Mouse (Mus musculus): ENCODE results near the gene Map3k7cl. TPM values are rescaled to one million over a fixed set of nuclear protein-coding genes. Genes with fewer than 3 reads are reported as not detected.

The Map3k7cl gene
- 0.15 TPM in 1 of 2 replicates, not detected in the other for polyA plus RNA-seq (2014; fragmentation: Nextera tagmentation; extraction: Ambion mirVana)

GRCm38 (mm10) chr16:87552907-87553691 lies at the start of gene Map3k7cl:
TSS of gene Map3k7cl (plus strand) at chr16:87553330.
- H3K27me3 ChIP-seq (ENCODE audit: control insufficient read depth, insufficient read depth, low read length): no peaks in the 10 kb centered on the region
- no peaks in the 10 kb centered on the region for H3K9me3 ChIP-seq (ENCODE audit: control insufficient read depth, low read length)
- no peak within 1 kb of the TSS for H3K4me3 ChIP-seq (ENCODE audit: low read depth, low read length)
- no peak within 1 kb of the TSS for H3K9ac ChIP-seq (ENCODE audit: low read length)
- no peaks in the 10 kb centered on the region for H3K36me3 ChIP-seq (ENCODE audit: control insufficient read depth, insufficient read depth, low read length)
- no peak within 1 kb of the TSS for H3K27ac ChIP-seq (ENCODE audit: low read depth, low read length)
- no peak for ATAC-seq (replicated peaks; ENCODE audit: low FRiP score)
- WGBS: 89% methylated on average over 24 of the region's 24 CpGs
- no peak within 1 kb of the TSS for H3K4me2 ChIP-seq (ENCODE audit: low read depth, low read length, severe bottlenecking)
- no peaks in the 10 kb centered on the region for H3K4me1 ChIP-seq (replicated peaks; ENCODE audit: control insufficient read depth, insufficient read depth, low read length)
- DNase-seq (ENCODE audit: low spot score): no peak

- no peak for DNase-seq (ENCODE audit: low spot score)
- Histone ChIP-seq H3K9me3 (ENCODE audit: control insufficient read depth, low read length) (no peaks in the 10 kb centered on the region), H3K4me2 (ENCODE audit: low read depth, low read length, severe bottlenecking) (no peak overlapping the region), H3K4me1 (replicated peaks; ENCODE audit: control insufficient read depth, insufficient read depth, low read length) (no peaks in the 10 kb centered on the region), H3K9ac (ENCODE audit: low read length) (no peak overlapping the region), H3K27ac (ENCODE audit: low read depth, low read length) (no peak overlapping the region), H3K27me3 (ENCODE audit: control insufficient read depth, insufficient read depth, low read length) (no peaks in the 10 kb centered on the region), H3K4me3 (ENCODE audit: low read depth, low read length) (no peak overlapping the region), H3K36me3 (ENCODE audit: control insufficient read depth, insufficient read depth, low read length) (no peaks in the 10 kb centered on the region)
- WGBS: 79% methylated on average over 5 of the region's 5 CpGs
- no peak for ATAC-seq (replicated peaks; ENCODE audit: low FRiP score)
Measured at GRCm38 (mm10) chr16:87511706-87512105, 41.4 kb upstream of the Map3k7cl start.

- no peak for ATAC-seq (replicated peaks; ENCODE audit: low FRiP score)
- no peak for DNase-seq (ENCODE audit: low spot score)
- no peak overlapping the region for H3K9ac ChIP-seq (ENCODE audit: low read length)
- no peaks in the 10 kb centered on the region for H3K4me1 ChIP-seq (replicated peaks; ENCODE audit: control insufficient read depth, insufficient read depth, low read length)
- 95% methylated on average over 14 of the region's 14 CpGs for WGBS
- H3K27ac ChIP-seq (ENCODE audit: low read depth, low read length): no peak overlapping the region
- H3K36me3 ChIP-seq (ENCODE audit: control insufficient read depth, insufficient read depth, low read length): no peaks in the 10 kb centered on the region
- H3K27me3 ChIP-seq (ENCODE audit: control insufficient read depth, insufficient read depth, low read length): no peaks in the 10 kb centered on the region
- no peak overlapping the region for H3K4me3 ChIP-seq (ENCODE audit: low read depth, low read length)
- H3K9me3 ChIP-seq (ENCODE audit: control insufficient read depth, low read length): no peaks in the 10 kb centered on the region
- H3K4me2 ChIP-seq (ENCODE audit: low read depth, low read length, severe bottlenecking): no peak overlapping the region
Measured at GRCm38 (mm10) chr16:87512331-87512730, 40.8 kb upstream of the Map3k7cl start.

- ATAC-seq (replicated peaks; ENCODE audit: low FRiP score): no peak
- H3K36me3 ChIP-seq (ENCODE audit: control insufficient read depth, insufficient read depth, low read length): no peaks in the 10 kb centered on the region
- no peak overlapping the region for H3K27ac ChIP-seq (ENCODE audit: low read depth, low read length)
- H3K4me2 ChIP-seq (ENCODE audit: low read depth, low read length, severe bottlenecking): no peak overlapping the region
- H3K9me3 ChIP-seq (ENCODE audit: control insufficient read depth, low read length): no peaks in the 10 kb centered on the region
- no peaks in the 10 kb centered on the region for H3K27me3 ChIP-seq (ENCODE audit: control insufficient read depth, insufficient read depth, low read length)
- no peaks in the 10 kb centered on the region for H3K4me1 ChIP-seq (replicated peaks; ENCODE audit: control insufficient read depth, insufficient read depth, low read length)
- no peak overlapping the region for H3K4me3 ChIP-seq (ENCODE audit: low read depth, low read length)
- no peak overlapping the region for H3K9ac ChIP-seq (ENCODE audit: low read length)
- 93% methylated on average over 5 of the region's 5 CpGs for WGBS
- DNase-seq (ENCODE audit: low spot score): no peak
Measured at GRCm38 (mm10) chr16:87524228-87524627, 28.9 kb upstream of the Map3k7cl start.

- no peaks in the 10 kb centered on the region for H3K4me1 ChIP-seq (replicated peaks; ENCODE audit: control insufficient read depth, insufficient read depth, low read length)
- H3K4me3 ChIP-seq (ENCODE audit: low read depth, low read length): no peak overlapping the region
- DNase-seq (ENCODE audit: low spot score): no peak
- WGBS: 73% methylated on average over 8 of the region's 8 CpGs
- H3K4me2 ChIP-seq (ENCODE audit: low read depth, low read length, severe bottlenecking): no peak overlapping the region
- H3K9ac ChIP-seq (ENCODE audit: low read length): no peak overlapping the region
- H3K9me3 ChIP-seq (ENCODE audit: control insufficient read depth, low read length): no peaks in the 10 kb centered on the region
- H3K27ac ChIP-seq (ENCODE audit: low read depth, low read length): no peak overlapping the region
- no peak; the same call in 1 of the 2 replicates for ATAC-seq (replicated peaks; ENCODE audit: low FRiP score)
- H3K36me3 ChIP-seq (ENCODE audit: control insufficient read depth, insufficient read depth, low read length): no peaks in the 10 kb centered on the region
- H3K27me3 ChIP-seq (ENCODE audit: control insufficient read depth, insufficient read depth, low read length): no peaks in the 10 kb centered on the region
Measured at GRCm38 (mm10) chr16:87527553-87528249, 25.4 kb upstream of the Map3k7cl start.

GRCm38 (mm10) chr16:87528755-87529154 lies 24.4 kb upstream of the Map3k7cl start:
- 75% methylated on average over 10 of the region's 10 CpGs for WGBS
- Histone ChIP-seq H3K4me3 (ENCODE audit: low read depth, low read length) (no peak overlapping the region), H3K4me1 (replicated peaks; ENCODE audit: control insufficient read depth, insufficient read depth, low read length) (no peaks in the 10 kb centered on the region), H3K27ac (ENCODE audit: low read depth, low read length) (no peak overlapping the region), H3K4me2 (ENCODE audit: low read depth, low read length, severe bottlenecking) (no peak overlapping the region), H3K9me3 (ENCODE audit: control insufficient read depth, low read length) (no peaks in the 10 kb centered on the region), H3K27me3 (ENCODE audit: control insufficient read depth, insufficient read depth, low read length) (no peaks in the 10 kb centered on the region), H3K9ac (ENCODE audit: low read length) (no peak overlapping the region), H3K36me3 (ENCODE audit: control insufficient read depth, insufficient read depth, low read length) (no peaks in the 10 kb centered on the region)
- ATAC-seq (replicated peaks; ENCODE audit: low FRiP score): no peak
- DNase-seq (ENCODE audit: low spot score): no peak

- no peak overlapping the region for H3K27ac ChIP-seq (ENCODE audit: low read depth, low read length)
- no peaks in the 10 kb centered on the region for H3K27me3 ChIP-seq (ENCODE audit: control insufficient read depth, insufficient read depth, low read length)
- WGBS: 72% methylated on average over 2 of the region's 2 CpGs
- H3K9me3 ChIP-seq (ENCODE audit: control insufficient read depth, low read length): no peaks in the 10 kb centered on the region
- H3K4me3 ChIP-seq (ENCODE audit: low read depth, low read length): no peak overlapping the region
- H3K4me2 ChIP-seq (ENCODE audit: low read depth, low read length, severe bottlenecking): no peak overlapping the region
- no peak overlapping the region for H3K9ac ChIP-seq (ENCODE audit: low read length)
- no peaks in the 10 kb centered on the region for H3K4me1 ChIP-seq (replicated peaks; ENCODE audit: control insufficient read depth, insufficient read depth, low read length)
- no peaks in the 10 kb centered on the region for H3K36me3 ChIP-seq (ENCODE audit: control insufficient read depth, insufficient read depth, low read length)
- DNase-seq (ENCODE audit: low spot score): no peak
- ATAC-seq (replicated peaks; ENCODE audit: low FRiP score): no peak
Measured at GRCm38 (mm10) chr16:87548348-87548747, 4.8 kb upstream of the Map3k7cl start.

- no peak overlapping the region for H3K4me2 ChIP-seq (ENCODE audit: low read depth, low read length, severe bottlenecking)
- H3K27me3 ChIP-seq (ENCODE audit: control insufficient read depth, insufficient read depth, low read length): no peaks in the 10 kb centered on the region
- H3K4me1 ChIP-seq (replicated peaks; ENCODE audit: control insufficient read depth, insufficient read depth, low read length): no peaks in the 10 kb centered on the region
- no peak overlapping the region for H3K9ac ChIP-seq (ENCODE audit: low read length)
- ATAC-seq (replicated peaks; ENCODE audit: low FRiP score) (no peak), DNase-seq (ENCODE audit: low spot score) (no peak)
- 81% methylated on average over 8 of the region's 8 CpGs for WGBS
- no peaks in the 10 kb centered on the region for H3K36me3 ChIP-seq (ENCODE audit: control insufficient read depth, insufficient read depth, low read length)
- H3K4me3 ChIP-seq (ENCODE audit: low read depth, low read length): no peak overlapping the region
- H3K9me3 ChIP-seq (ENCODE audit: control insufficient read depth, low read length): no peaks in the 10 kb centered on the region
- H3K27ac ChIP-seq (ENCODE audit: low read depth, low read length): no peak overlapping the region
Measured at GRCm38 (mm10) chr16:87556320-87556719, 3.2 kb downstream of the Map3k7cl start.

Measured in forebrain, embryonic 11.5 days (tissue).